Mouse (Mus musculus) forebrain, embryonic 14.5 days (tissue): ENCODE data around the gene Pde10a. TPM values are rescaled to one million over a fixed set of nuclear protein-coding genes. Genes with fewer than 3 reads are reported as not detected.

Experiments used
- ATAC-seq: fragments of 200-750 bp; cut with Nextera tagmentation; 2 replicates; pipeline ENCODE4 v1.8.0; 2017; ENCODE audit warnings: mild to moderate bottlenecking, moderate library complexity
- DNase-seq: peaks from one replicate; pipeline ENCODE4 v3.0.0-alpha.2; 2015; ENCODE audit warnings: low spot score
- H3K27ac ChIP-seq: fragments of 300-500 bp; sonication (generic); 2 replicates; pipeline ENCODE4 v1.5.1; 2014; ENCODE audit warnings: low read depth, mild to moderate bottlenecking, control low read depth, low read length, moderate library complexity
- H3K27me3 ChIP-seq: fragments of 300-500 bp; sonication (generic); replicated peaks from 2 replicates; pipeline ENCODE4 v1.6.1; 2014; ENCODE audit warnings: low read length, control low read depth, mixed read lengths; ENCODE audit not compliant: control insufficient read depth, insufficient read depth
- H3K36me3 ChIP-seq: fragments of 300-500 bp; sonication (generic); 2 replicates; pipeline ENCODE4 v1.6.1; 2014; ENCODE audit warnings: low read length, control low read depth; ENCODE audit not compliant: control insufficient read depth, insufficient read depth
- H3K4me1 ChIP-seq: fragments of 300-500 bp; sonication (generic); 2 replicates; pipeline ENCODE4 v1.6.1; 2014; ENCODE audit warnings: antibody characterized with exemption, low read length, control low read depth; ENCODE audit not compliant: control insufficient read depth, insufficient read depth
- H3K4me2 ChIP-seq: fragments of 300-500 bp; sonication (generic); 2 replicates; pipeline ENCODE4 v1.6.1; 2014; ENCODE audit warnings: mild to moderate bottlenecking, control low read depth, low read length
- H3K4me3 ChIP-seq: fragments of 300-500 bp; sonication (generic); 2 replicates; pipeline ENCODE4 v1.5.1; 2014; ENCODE audit warnings: low read depth, low read length, control low read depth
- H3K9ac ChIP-seq: fragments of 300-500 bp; sonication (generic); 2 replicates; pipeline ENCODE4 v1.6.1; 2014; ENCODE audit warnings: mild to moderate bottlenecking, low read length, control low read depth, moderate library complexity
- H3K9me3 ChIP-seq: fragments of 300-500 bp; sonication (generic); replicated peaks from 2 replicates; pipeline ENCODE4 v1.6.1; 2016; ENCODE audit warnings: low read length, control low read depth, mixed read lengths; ENCODE audit not compliant: control insufficient read depth
- WGBS: fragments of 180-500 bp; shearing (Covaris S2); extraction: QIAGEN DNeasy Blood & Tissue Kit; methylation state at CpG from one replicate; pipeline ENCODE4 v1.1.7; 2014; 5-methylcytosine and 5-hydroxymethylcytosine counted together
- polyA plus RNA-seq: library from polyadenylated mRNA; unstranded; fragments of >200 nt; fragmentation: Nextera tagmentation; extraction: Ambion mirVana; gene quantifications from 2 replicates; pipeline ENCODE4 v1.2.1, GENCODE M21; 2014

Gene Pde10a
- polyA plus RNA-seq, 1 experiment from 2014 or later, result 12.1 TPM

- Histone ChIP-seq H3K27me3 (no peaks in the 10 kb centered on the region), H3K36me3 (no peaks in the 10 kb centered on the region), H3K27ac (no peak overlapping the region), H3K4me3 (no peak overlapping the region), H3K4me2 (no peak overlapping the region), H3K4me1 (no peaks in the 10 kb centered on the region), H3K9me3 (no peaks in the 10 kb centered on the region), H3K9ac (no peak overlapping the region)
- WGBS, result 44% methylated on average over 3 of the region's 3 CpGs
- ATAC-seq (no peak), DNase-seq (no peak)
These were observed 8.7 kb downstream of the Pde10a start for GRCm38 (mm10) chr17:8533828-8534227.

- WGBS, result 76% methylated on average over 6 of the region's 6 CpGs
- H3K4me2 ChIP-seq, result no peak overlapping the region
- DNase-seq (no peak), ATAC-seq (no peak)
- no peak overlapping the region for H3K4me3 ChIP-seq
- no peaks in the 10 kb centered on the region for H3K36me3 ChIP-seq
- no peak overlapping the region for H3K9ac ChIP-seq
- H3K9me3 ChIP-seq, result no peaks in the 10 kb centered on the region
- H3K27ac ChIP-seq, result no peak overlapping the region
- no peaks in the 10 kb centered on the region for H3K27me3 ChIP-seq
- no peaks in the 10 kb centered on the region for H3K4me1 ChIP-seq
These were observed 11.3 kb downstream of the Pde10a start for GRCm38 (mm10) chr17:8536522-8536921.

- ATAC-seq, result no peak
- Histone ChIP-seq H3K9me3 (no peaks in the 10 kb centered on the region), H3K9ac (no peak overlapping the region), H3K4me3 (no peak overlapping the region), H3K27me3 (no peaks in the 10 kb centered on the region), H3K27ac (no peak overlapping the region), H3K36me3 (no peaks in the 10 kb centered on the region), H3K4me2 (no peak overlapping the region), H3K4me1 (no peaks in the 10 kb centered on the region)
- WGBS, result 67% methylated on average over 3 of the region's 3 CpGs
- no peak for DNase-seq
These were observed 12.9 kb downstream of the Pde10a start for GRCm38 (mm10) chr17:8538102-8538501.

- WGBS, result 84% methylated on average over 14 of the region's 14 CpGs
- Histone ChIP-seq H3K9me3 (no peaks in the 10 kb centered on the region), H3K27me3 (no peaks in the 10 kb centered on the region), H3K4me2 (no peak overlapping the region), H3K27ac (no peak overlapping the region), H3K9ac (no peak overlapping the region), H3K4me3 (no peak overlapping the region), H3K36me3 (no peaks in the 10 kb centered on the region), H3K4me1 (no peaks in the 10 kb centered on the region)
- ATAC-seq (no peak), DNase-seq (peak; percentile 3)
These were observed 16.9 kb downstream of the Pde10a start for GRCm38 (mm10) chr17:8541974-8542538.

- no peak for ATAC-seq
These were observed 21.2 kb downstream of the Pde10a start for GRCm38 (mm10) chr17:8546366-8546765.

DNA sequence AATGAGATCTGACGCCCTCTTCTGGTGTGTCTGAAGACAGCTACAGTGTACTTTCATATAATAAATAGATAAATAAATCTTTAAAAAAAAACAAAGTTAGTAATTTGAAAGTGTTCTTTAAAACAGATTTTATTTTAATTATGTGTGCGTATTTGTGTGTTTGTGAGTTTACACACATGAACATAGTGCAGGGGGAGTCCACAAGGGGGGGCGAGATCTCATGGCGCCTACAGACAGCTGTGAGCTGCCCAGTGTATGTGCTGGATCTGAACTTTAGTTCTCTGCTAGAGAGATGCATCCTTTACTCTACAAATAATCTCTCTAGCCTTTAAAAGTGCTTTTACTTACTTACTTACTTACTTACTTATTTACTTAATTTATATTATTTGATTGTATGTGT lies 23.6 kb downstream of the Pde10a start:
- Histone ChIP-seq H3K4me2 (no peak overlapping the region), H3K27ac (no peak overlapping the region), H3K9ac (no peak overlapping the region), H3K9me3 (no peaks in the 10 kb centered on the region), H3K4me3 (no peak overlapping the region), H3K4me1 (no peaks in the 10 kb centered on the region), H3K27me3 (no peaks in the 10 kb centered on the region), H3K36me3 (no peaks in the 10 kb centered on the region)
- 91% methylated on average over 4 of the region's 4 CpGs for WGBS
- DNase-seq (no peak), ATAC-seq (no peak)

More at GRCm38 (mm10) chr17:8546366-8546765, 21.2 kb downstream of the Pde10a start:
- no peaks in the 10 kb centered on the region for H3K36me3 ChIP-seq
- H3K4me1 ChIP-seq, result no peaks in the 10 kb centered on the region
- no peak overlapping the region for H3K9ac ChIP-seq
- no peak overlapping the region for H3K4me2 ChIP-seq
- no peak for DNase-seq
- H3K27me3 ChIP-seq, result no peaks in the 10 kb centered on the region
- no peak overlapping the region for H3K4me3 ChIP-seq
- no peak overlapping the region for H3K27ac ChIP-seq
- H3K9me3 ChIP-seq, result no peaks in the 10 kb centered on the region
- 89% methylated on average over 9 of the region's 9 CpGs for WGBS

DNA sequence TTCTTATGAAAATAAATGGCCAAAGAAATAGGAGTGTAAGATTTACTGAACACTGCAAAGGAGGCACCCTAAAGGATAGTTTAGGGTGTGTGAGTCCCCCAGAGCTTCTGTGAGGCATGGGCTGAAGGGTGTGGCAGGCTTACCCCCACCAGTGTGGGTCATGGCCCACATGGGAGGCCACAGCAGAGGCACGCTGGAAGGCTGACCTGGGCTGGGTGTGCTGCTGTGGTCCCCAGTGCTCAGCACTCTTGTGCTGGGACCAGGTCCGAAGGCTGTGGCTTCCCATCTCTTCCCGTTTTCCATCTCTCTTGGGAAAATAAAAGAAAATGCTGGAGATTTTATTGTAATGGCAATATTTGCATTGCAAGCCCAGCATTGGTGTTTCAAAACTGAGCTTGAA lies 26.5 kb downstream of the Pde10a start:
- Histone ChIP-seq H3K27me3 (no peaks in the 10 kb centered on the region), H3K4me2 (no peak overlapping the region), H3K4me1 (no peaks in the 10 kb centered on the region), H3K27ac (no peak overlapping the region), H3K4me3 (no peak overlapping the region), H3K9ac (no peak overlapping the region), H3K9me3 (no peaks in the 10 kb centered on the region), H3K36me3 (no peaks in the 10 kb centered on the region)
- 79% methylated on average over 3 of the region's 3 CpGs for WGBS
- DNase-seq (no peak), ATAC-seq (no peak)

- no peaks in the 10 kb centered on the region for H3K9me3 ChIP-seq
- no peak overlapping the region for H3K27ac ChIP-seq
- no peak overlapping the region for H3K9ac ChIP-seq
- no peaks in the 10 kb centered on the region for H3K4me1 ChIP-seq
- 82% methylated on average over 8 of the region's 8 CpGs for WGBS
- ATAC-seq (no peak), DNase-seq (no peak)
- no peaks in the 10 kb centered on the region for H3K27me3 ChIP-seq
- no peak overlapping the region for H3K4me3 ChIP-seq
- no peak overlapping the region for H3K4me2 ChIP-seq
- H3K36me3 ChIP-seq, result no peaks in the 10 kb centered on the region
These were observed 27.3 kb downstream of the Pde10a start for GRCm38 (mm10) chr17:8552346-8553035.

- Histone ChIP-seq H3K4me1 (no peaks in the 10 kb centered on the region), H3K27me3 (no peaks in the 10 kb centered on the region), H3K27ac (no peak overlapping the region), H3K4me3 (no peak overlapping the region), H3K36me3 (no peaks in the 10 kb centered on the region), H3K9ac (no peak overlapping the region), H3K4me2 (no peak overlapping the region), H3K9me3 (no peaks in the 10 kb centered on the region)
- DNase-seq (no peak), ATAC-seq (no peak)
- WGBS, result 78% methylated on average over 3 of the region's 3 CpGs
These were observed 28.4 kb downstream of the Pde10a start for GRCm38 (mm10) chr17:8553601-8554000.
